Mouse (Mus musculus) c-Kit-positive CD71-positive TER-119-negative erythroid progenitor cells, embryonic 14.5 days (primary cell): Measurements from ENCODE around the gene Ppfibp2.

ENCODE experiments used
- DNase-seq: peaks from one replicate; pipeline ENCODE4 v3.0.0-alpha.2; 2013; ENCODE audit warnings: low read depth

Gene Ppfibp2

GRCm38 (mm10) chr7:107594857-107595402, at the start of gene Ppfibp2:
Gene Ppfibp2, plus strand, starts transcription at chr7:107595207.
- DNase-seq: peak; percentile 71

- no peak for DNase-seq
These were observed 47.1 kb upstream of the Ppfibp2 start for GRCm38 (mm10) chr7:107547872-107548271.

- DNase-seq: no peak
These were observed 41.5 kb upstream of the Ppfibp2 start for GRCm38 (mm10) chr7:107553461-107553860.

GRCm38 (mm10) chr7:107555906-107556305, 39.1 kb upstream of the Ppfibp2 start:
- peak; percentile 9 for DNase-seq

GRCm38 (mm10) chr7:107560675-107561074, 34.3 kb upstream of the Ppfibp2 start:
- DNase-seq: no peak

GRCm38 (mm10) chr7:107561584-107561983, 33.4 kb upstream of the Ppfibp2 start:
- no peak for DNase-seq

- DNase-seq: no peak
These were observed 31.3 kb upstream of the Ppfibp2 start for GRCm38 (mm10) chr7:107563727-107564126.

- no peak for DNase-seq
These were observed 27.7 kb upstream of the Ppfibp2 start, which contains the start of gene Olfml1 for GRCm38 (mm10) chr7:107567261-107567671. Gene Olfml1, plus strand, starts transcription at chr7:107567446.

GRCm38 (mm10) chr7:107567674-107568073, 27.3 kb upstream of the Ppfibp2 start:
- DNase-seq: no peak

GRCm38 (mm10) chr7:107568971-107569370, 26.0 kb upstream of the Ppfibp2 start:
- DNase-seq: no peak

GRCm38 (mm10) chr7:107573856-107574255, 21.2 kb upstream of the Ppfibp2 start:
- DNase-seq: no peak

GRCm38 (mm10) chr7:107574276-107574675, 20.7 kb upstream of the Ppfibp2 start:
- DNase-seq: no peak

GRCm38 (mm10) chr7:107592641-107593040, 2.4 kb upstream of the Ppfibp2 start:
- DNase-seq: no peak

- DNase-seq: no peak
These were observed 1.1 kb upstream of the Ppfibp2 start for GRCm38 (mm10) chr7:107593904-107594303.

- DNase-seq: peak; percentile 27
These were observed 616 bp upstream of the Ppfibp2 start for GRCm38 (mm10) chr7:107594325-107594856.

GRCm38 (mm10) chr7:107595426-107595825, 419 bp downstream of the Ppfibp2 start:
- DNase-seq: no peak

- DNase-seq: no peak
These were observed 1.7 kb downstream of the Ppfibp2 start for GRCm38 (mm10) chr7:107596753-107597152.

GRCm38 (mm10) chr7:107597956-107598355, 2.9 kb downstream of the Ppfibp2 start:
- DNase-seq: no peak

GRCm38 (mm10) chr7:107600651-107601050, 5.6 kb downstream of the Ppfibp2 start:
- no peak for DNase-seq

GRCm38 (mm10) chr7:107602505-107602904, 7.5 kb downstream of the Ppfibp2 start:
- no peak for DNase-seq

GRCm38 (mm10) chr7:107602913-107603312, 7.9 kb downstream of the Ppfibp2 start:
- DNase-seq: no peak

- DNase-seq: no peak
These were observed 12.8 kb downstream of the Ppfibp2 start for GRCm38 (mm10) chr7:107607766-107608165.

GRCm38 (mm10) chr7:107609622-107610255, 14.7 kb downstream of the Ppfibp2 start:
- no peak for DNase-seq

GRCm38 (mm10) chr7:107610880-107611279, 15.9 kb downstream of the Ppfibp2 start:
- DNase-seq: no peak
